Mouse (Mus musculus): ENCODE measurements at regions not wholly inside any gene's neighbourhood (a gene's known extent, or its start where the extent isn't known, plus 50 kb on each side); places are given as distances from the start of the nearest gene placed in this dataset.

- Histone ChIP-seq H3K27ac (ENCODE audit: insufficient read depth, low read length) (no peak overlapping the region), H3K4me1 (ENCODE audit: control insufficient read depth, insufficient read depth, low read length) (no peaks in the 10 kb centered on the region), H3K4me3 (ENCODE audit: insufficient read depth, low read length) (no peak overlapping the region)
- no peak for TF ChIP-seq POLR2A (IDR thresholded peaks at IDR 0.05; ENCODE audit: low read depth, low read length)
- TF ChIP-seq CTCF (IDR thresholded peaks at IDR 0.05; ENCODE audit: borderline replicate concordance, insufficient read depth, low read length) = no peak
Measured at GRCm38 (mm10) chr2:61013006-61013405, 50.0 kb upstream of the Rbms1 start.

Data from embryonic fibroblast, embryonic 13.5 days (primary cell).